Mouse (Mus musculus): Measurements from ENCODE around the gene Bcat2.

- TF ChIP-seq EP300 (IDR thresholded peaks at IDR 0.05) = no peak
- no peak for TF ChIP-seq CTCF (IDR thresholded peaks at IDR 0.05)
These were observed 54.8 kb downstream of the Bcat2 start for GRCm38 (mm10) chr7:45624718-45625117.
